Mouse (Mus musculus): ENCODE data around the gene Fam50a.

Gene Fam50a

DNA sequence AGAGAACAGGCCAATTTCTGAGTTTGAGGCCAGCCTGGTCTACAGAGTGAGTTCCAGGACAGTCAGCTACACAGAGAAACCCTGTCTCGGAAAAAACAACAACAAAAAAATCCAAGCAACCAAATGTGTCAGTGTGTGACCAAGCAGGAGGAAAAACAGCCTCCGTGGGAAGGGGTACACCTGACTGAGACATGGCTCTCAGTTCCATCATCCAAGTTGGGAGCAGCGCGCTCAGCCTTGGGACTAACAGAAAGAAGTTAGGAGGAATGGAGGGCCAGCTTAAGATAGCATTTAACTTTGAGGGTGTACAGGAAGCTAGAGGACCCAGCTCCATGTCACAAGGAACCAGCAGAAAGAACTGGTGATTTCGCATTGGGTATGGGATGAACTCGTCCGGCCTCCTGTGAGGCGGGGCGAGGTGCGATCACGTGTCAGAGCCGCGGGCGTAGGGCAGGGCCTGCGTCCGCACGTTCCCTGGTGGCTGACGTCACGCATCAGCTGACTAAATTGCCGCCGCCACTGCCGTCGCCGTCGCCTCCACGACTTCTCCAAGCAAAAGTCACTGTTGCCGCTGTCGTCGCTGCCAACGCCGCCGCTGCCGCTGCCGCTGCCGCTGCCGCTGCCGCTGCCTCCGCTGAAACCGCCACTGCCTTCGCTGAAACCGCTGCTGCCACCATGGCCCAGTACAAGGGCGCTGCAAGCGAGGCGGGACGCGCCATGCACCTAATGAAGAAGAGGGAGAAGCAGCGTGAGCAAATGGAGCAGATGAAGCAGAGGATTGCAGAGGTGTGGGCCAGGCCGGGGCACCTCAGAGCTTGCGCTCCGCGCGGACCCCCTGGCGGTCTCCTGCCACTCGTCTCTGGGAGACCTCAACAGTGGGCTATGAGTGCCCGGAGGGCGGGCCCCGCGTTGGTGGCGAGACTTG lies at the start of gene Fam50a:
TSS of gene Fam50a (plus strand) at position 494 of the 925 bp plus-strand sequence.
- peak; percentile 87 to 89 for DNase-seq

GRCm38 (mm10) chrX:74269736-74270061 lies 43.1 kb upstream of the Fam50a start:
- no peak for DNase-seq

DNA sequence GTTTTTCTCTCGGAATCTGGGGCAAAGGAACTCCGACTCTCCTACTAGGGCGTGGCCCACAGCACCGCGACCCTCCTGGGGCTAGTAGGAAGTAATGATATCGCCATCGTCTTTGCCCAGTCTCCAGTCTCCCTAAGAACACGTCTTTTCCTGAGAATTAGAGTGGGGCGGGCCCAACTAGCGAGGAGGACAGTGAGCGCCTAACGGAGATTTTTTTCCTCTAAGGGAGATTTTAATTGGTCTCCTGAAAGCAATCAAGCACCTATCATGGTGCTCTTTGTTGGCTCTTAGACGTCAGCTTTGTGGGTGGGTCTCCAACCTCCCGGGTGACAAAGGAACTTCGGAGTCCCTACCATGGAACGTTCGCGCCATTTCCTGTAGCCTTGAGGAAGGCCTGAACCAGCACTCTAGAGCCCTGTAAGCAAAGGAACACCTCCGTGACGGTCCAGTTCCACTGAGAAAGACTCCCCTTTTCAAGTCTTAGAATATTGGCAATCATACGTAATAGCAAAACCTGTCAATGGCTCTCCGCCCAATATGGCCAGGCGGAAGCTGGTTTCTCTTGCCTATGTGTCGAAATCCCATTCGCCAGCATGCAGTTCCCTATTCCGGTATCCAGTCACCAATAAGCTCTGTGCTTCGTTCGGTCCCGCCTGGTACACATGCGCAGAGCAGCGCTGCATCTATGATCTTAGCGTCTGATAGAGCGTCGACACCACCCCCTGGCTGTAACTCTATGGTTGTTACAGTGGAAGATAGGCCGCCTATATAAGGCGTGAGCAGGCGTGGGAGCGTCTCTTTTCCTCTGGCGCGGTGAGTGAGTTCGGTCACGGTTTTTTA lies 42.6 kb upstream of the Fam50a start, which contains the start of gene Rpl10:
TSS of gene Rpl10 (plus strand) at position 751 of the 840 bp plus-strand sequence.
- DNase-seq, result peak; percentile 91 to 95

- DNase-seq, result peak in 1 of 2 experiments; percentile 26
Measured at GRCm38 (mm10) chrX:74270902-74271551, 41.8 kb upstream of the Fam50a start.

DNA sequence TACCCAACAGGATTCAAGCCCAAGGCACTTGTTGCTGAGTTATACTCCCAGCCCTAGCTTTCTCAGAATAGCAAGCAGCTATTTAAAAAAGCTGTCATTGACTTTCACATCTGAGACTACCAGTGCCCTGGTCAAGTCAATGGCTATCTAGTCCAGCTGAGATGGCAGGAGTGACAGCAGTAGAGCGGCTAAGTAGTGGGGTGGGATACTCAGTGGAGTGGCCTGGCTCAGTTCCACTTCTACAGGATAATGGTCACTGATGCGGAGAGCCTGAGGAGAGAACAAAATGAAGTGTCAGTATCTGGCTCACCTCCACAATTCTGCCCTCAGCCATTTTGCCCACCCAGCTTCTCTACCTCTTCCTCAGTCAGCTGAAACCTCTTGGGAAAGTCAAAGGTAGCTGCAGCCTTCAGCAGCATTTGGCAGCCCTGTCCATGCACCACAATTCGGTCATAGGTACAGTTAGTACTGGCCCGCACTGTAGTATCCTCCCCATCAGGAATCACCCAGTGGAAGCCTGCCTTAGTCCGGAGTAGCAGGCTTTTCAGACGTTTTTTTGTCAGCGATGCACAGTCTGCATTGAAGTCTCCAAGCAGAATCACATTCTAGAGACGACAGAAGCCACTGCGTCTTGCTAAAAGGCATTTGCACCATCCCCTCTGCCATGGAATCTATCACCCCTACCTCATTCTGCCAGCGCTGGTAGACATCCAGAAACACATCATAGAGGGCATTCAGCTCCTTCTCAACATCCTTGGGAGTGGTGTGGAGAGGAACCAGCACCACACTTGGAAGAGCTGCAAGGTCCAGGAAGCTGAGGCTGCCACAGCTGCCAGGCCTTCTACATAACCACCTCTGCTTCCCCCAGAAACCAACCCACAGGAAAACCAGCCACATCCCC lies 39.2 kb upstream of the Fam50a start:
- no peak for DNase-seq

- no peak for DNase-seq
Measured at GRCm38 (mm10) chrX:74277916-74278315, 34.9 kb upstream of the Fam50a start.

DNA sequence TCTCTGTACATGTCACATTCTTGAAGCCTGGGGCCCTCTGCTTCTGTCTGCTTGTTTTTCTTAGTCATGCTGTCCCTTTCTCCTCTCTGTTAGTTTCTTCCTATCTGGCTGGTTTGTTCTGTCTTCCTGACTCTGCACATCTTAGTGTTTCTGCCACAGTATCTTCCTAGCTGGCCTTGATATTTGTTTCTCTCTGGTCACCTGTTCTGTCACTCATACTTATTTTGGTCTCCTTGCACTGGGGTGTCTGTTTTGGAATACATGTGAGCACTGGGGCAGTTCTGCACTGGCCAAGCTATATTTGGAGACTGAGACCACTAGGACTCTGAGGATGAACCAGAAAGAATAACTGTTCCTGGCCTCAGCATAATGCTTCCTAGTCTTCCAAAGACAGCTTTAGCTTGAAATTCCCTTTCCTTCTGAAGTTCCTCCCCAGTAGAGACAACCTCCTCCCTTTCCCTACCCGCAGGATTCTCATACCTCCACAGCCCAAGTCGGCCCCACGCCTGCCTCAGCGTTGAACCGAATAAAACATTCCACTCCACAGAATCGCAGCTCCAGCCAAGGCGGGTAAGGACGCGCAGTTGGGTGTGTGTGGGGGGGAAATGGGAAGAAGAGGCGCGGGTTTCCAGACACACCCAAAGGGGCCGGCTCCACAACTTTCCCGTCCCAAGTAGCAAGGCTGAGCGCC lies 31.6 kb upstream of the Fam50a start:
- DNase-seq, result no peak

- DNase-seq, result peak; percentile 88 to 94
Measured at GRCm38 (mm10) chrX:74281732-74282394, 31.0 kb upstream of the Fam50a start, which contains the start of the genes Taz and Dnase1l1. Gene Taz (plus strand): TSS chrX:74281912. Gene Dnase1l1 (minus strand): TSS chrX:74282337.

DNA sequence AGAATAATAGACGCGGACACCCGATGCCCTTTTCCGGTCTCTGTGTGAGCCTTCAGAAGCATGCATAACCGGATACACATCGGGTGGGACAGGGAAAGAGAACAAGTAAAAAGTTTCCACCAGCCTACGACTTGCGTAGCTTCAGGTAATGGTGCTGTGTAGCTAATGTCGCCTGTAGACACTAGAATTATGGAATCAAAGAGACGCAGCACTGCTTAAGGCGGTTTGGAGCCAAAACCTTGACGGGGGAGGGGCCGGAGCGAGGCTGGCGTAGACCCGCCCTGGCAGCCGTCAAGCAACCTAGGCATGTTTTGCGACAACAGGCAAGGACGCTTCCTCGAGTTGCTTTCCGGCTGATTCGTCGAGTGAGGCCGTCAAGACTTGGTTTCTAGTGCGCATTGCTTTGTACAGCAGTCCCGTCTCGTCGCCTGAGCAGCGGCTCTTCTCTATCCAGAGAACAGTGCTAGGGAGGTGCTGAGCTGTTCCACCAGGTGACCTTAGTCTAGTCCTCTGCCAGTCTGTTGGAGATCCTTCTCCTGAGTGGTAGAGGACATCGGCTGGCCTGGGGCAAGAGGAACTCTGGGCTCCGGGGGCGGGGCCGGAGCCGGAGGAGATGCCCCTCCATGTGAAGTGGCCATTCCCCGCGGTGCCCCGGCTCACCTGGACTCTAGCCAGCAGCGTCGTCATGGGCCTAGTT lies 30.3 kb upstream of the Fam50a start:
- DNase-seq, result peak; percentile 84 to 89

DNA sequence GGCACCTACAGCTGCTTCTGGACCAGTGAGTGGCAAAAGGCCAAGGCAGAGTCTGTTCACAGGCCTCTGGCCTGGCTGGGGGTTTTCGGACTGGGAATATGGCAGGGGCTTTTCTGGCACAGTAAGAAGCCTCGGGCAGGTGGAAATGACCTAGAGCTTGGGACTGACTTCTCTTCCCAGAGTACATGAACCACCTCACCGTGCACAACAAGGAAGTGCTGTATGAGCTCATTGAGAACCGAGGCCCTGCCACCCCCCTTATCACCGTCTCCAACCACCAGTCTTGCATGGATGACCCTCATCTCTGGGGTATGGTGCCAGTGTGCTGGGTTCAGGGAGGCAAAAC lies 29.8 kb upstream of the Fam50a start:
- DNase-seq, result no peak

- DNase-seq, result no peak
Measured at GRCm38 (mm10) chrX:74293431-74293830, 19.4 kb upstream of the Fam50a start.

DNA sequence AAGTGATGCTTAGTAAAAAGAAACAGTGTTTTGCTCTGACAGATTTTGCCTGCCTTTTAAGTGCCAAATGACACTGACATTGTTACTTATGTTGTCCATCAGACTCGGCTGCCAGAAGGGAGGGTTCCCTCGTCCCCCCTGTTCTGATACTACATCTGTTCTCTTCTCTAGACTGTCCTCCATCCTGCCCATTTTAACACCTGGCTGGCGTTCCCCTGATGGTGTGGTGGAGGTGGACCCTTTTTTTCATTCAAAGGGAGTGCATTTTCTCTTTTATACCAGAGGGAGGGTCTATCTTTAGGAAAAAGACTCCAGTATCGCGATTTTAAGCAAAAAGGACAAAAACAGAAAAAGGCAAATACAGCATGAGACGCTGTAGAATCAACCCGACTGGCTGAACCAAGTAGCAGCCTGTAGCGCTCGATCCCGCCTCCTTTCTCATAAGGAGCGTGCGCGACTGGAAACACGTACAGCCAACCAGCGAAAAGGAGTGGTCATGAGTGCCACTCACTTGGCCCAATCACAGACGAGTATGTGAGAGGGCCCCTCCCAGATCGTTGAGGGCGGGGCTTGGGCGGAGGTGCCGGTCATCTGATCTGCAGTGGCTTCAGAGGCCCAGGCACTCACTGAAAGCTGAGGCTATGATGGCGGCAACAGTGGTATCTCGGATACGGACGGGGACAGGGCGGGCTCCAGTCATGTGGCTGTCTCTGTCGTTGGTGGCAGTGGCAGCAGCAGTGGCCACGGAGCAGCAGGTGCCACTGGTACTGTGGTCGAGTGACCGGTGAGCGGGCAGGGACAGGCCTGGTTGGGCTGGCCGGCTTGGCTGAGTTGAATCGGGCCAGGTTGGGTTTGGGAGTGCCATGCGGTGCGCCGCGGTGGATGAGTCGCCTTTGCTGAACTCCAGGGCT lies 16.0 kb upstream of the Fam50a start, which contains the start of gene Atp6ap1:
TSS of gene Atp6ap1 (plus strand) at position 560 of the 911 bp plus-strand sequence.
- peak; percentile 95 for DNase-seq

DNA sequence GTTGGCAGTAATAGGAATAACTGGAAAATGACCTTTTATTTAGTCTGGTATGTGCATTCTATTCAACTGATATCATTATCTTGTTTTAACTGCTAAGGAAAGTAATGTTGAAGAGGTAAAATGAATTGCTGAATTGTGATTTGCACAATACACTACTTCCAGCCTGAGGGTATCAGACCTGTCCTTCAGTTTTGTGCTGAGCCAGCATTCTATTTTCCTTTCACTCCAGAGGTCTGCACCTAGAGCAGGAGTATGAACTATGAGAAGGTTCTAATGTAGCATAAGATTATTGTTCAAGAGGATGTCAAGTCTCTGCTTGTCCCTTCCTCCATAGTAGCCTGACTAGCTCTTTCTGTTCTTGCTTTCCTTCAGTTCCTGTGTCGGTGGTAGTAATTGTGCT lies 14.5 kb upstream of the Fam50a start:
- no peak for DNase-seq

- DNase-seq, result no peak
Measured at GRCm38 (mm10) chrX:74299721-74300120, 13.1 kb upstream of the Fam50a start.

DNA sequence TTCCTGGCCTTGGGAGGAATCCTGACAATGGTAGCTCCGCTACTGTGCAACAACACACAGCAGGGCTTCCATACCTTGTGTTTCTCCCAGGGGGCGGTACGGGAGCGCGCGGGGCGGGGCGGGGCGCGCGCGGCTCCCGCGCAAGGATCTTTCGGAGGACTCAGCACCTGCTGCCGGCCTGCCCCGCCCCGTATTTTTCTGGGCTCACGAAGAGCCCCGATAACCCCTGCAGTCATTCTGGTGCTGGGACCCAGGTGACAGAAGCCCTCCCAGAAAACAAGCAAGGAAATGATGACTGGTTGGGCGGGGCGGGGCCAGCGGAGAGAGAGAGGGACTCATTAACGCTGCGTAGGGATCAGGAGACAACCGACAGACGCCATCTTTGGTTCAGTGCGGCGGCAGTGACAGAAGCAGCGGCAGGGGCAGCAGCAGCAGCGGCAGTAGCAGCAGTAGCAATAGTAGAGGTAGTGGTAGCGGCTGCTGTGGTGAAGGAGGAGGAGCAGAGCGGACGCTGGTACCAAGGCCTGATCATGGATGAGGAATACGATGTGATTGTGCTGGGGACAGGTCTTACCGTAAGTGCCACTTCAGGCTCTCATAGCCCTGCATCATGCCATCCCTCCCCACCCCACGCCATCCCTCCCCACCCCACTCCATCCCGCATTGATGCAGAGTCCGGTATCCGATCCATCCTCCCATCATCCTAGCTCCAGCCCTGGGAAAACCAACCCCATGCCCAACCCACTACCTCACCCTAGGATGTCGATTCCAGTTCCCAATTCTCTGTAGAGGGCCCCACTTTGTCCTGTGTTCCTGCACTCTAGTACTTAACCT lies 7.7 kb upstream of the Fam50a start, which contains the start of gene Gdi1:
TSS of gene Gdi1 (plus strand) at position 132 of the 834 bp plus-strand sequence.
- DNase-seq, result peak; percentile 53 to 66

GRCm38 (mm10) chrX:74328725-74329161 lies 15.9 kb downstream of the Fam50a start, which contains the start of gene Plxna3:
Gene Plxna3 (plus strand): TSS chrX:74329066.
- peak; percentile 41 to 55 for DNase-seq

GRCm38 (mm10) chrX:74329215-74329671 lies 16.4 kb downstream of the Fam50a start:
- no peak for DNase-seq

Data from kidney, adult 8-10 months (tissue).